Mouse (Mus musculus): ENCODE data around the gene Palld.

Palld gene

DNA sequence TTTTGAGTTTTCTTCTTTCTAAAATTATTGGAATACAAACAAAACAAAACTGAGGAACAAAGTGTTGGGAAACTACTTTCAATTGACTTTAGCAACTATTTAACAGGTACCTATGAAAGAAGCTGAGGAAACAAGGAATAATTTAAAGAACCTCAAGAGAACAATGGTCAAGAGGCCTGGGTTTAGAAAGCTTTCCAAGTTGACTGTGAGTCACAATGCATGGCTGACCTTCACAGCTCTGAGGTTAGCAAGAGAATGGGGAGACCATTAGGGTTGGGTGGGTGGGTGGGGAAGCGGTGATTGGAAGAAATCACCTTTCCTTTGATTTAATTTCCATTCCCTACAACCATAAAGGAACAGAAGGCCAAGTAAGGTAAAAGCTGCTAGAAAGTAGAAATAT is 35.6 kb downstream of the Palld start:
- in situ Hi-C loops (cut with MseI, MboI), result no loop called here

GRCm38 (mm10) chr8:61865365-61865764 is 37.1 kb downstream of the Palld start:
- in situ Hi-C loops (cut with MseI, MboI), result no loop called here

GRCm38 (mm10) chr8:61851270-61851669 is 51.2 kb downstream of the Palld start:
- in situ Hi-C loops (cut with MseI, MboI), result no loop called here

DNA sequence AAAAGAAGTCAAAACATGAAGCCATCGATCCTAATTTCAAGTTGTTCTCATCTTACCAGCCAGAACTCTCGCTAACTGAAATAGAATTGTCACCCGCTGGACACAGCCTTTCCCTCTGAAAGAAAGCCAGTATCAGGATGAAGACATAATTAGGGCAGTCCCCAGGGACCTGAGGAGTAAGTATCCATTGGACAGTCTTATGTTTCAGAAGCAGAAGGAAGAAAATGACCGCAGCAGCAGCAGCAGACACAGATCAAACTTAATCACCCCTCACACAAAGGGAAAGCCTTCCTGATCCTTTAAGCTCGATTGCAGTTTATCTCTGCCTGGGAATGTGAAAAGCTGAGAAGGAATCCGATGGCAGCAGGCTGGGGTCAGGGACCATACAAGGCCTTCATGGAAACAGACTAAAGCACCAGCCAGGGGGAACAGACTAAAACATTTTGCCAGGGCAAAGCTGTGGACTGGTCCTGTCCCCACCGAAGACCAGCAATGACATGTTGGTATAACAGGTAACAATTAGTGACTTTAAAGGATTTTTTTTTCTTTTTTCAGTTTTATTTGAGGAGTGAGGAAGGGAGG is 53.8 kb downstream of the Palld start:
- in situ Hi-C loops (cut with MseI, MboI), result no loop called here

DNA sequence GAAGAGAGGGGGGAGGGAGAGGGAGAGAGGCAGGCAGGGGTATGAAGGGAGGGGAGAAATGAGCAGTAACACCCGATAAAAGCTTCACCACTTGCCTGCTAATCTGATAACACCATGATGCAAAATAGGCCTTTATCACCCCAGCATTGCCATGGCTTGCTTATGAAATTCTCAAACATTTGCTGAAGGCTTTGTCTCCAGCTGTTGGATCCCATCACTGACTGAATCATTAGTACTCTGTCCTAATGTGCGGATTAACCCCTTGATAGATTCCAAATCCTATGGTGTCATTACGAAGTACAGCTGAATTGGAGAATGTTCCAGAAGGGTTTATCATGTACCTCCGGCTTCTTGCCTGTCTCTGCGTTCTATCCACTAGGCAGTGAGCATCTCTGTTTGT is 55.0 kb downstream of the Palld start:
- in situ Hi-C loops (cut with MseI, MboI), result no loop called here

DNA sequence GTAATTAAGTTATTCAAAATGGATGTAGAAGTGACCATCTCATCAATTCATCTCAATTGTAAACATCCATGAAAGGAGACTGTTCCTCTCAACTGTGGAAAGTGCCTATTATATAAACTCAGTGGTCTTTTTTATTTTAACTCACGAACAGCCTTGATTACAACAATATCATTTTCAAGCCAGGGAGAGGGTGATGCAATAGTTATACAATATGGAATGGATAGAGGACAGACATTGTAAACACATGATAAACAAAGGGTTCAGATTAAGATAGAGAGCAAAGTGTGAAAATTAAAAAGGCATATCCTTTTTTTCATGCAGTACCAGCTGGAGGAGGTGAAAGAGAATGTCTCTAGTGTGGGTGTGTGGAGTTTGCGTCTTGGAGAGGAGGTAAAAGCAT is 57.5 kb downstream of the Palld start:
- in situ Hi-C loops (cut with MseI, MboI), result no loop called here

DNA sequence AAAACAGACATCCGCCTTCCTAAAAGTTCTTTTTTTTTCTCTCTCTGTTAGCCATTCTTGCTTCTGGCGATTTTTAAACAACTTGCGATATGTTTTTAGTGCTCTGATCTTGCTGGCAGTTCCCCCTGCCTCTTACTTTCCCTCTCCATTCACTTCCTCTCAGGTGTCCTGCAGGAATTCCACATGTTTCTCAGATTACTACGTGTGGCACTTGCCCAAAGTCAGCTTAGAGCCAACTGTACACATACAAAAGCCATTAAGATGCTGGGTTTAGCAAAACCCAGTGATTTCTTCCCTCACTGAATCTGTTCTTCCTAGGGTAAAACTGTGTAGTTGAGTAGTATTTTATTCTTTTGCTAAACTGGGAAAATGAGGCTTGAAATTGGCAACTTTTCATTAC is 57.9 kb downstream of the Palld start:
- in situ Hi-C loops (cut with MseI, MboI), result no loop called here

DNA sequence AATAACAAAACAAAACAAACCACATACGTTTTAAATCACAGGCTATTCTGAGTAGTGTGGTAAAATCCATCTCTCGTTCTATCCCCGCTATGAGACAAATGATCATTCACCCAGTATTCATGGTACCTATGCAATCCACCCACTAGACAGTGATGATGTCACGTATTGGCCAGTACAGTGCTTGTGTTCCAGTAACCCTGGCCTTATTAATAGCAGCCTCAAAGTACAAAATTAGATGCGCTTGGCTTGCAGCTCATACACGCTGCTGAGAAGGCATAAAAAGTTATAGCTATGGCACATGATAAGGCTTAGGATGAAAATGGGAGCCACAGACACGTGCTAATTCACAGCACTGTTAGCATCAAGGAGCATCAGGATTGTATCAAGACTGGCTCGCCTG is 58.7 kb downstream of the Palld start:
- in situ Hi-C loops (cut with MseI, MboI), result no loop called here

GRCm38 (mm10) chr8:61833211-61833610 is 69.3 kb downstream of the Palld start:
- in situ Hi-C loops (cut with MseI, MboI), result no loop called here

DNA sequence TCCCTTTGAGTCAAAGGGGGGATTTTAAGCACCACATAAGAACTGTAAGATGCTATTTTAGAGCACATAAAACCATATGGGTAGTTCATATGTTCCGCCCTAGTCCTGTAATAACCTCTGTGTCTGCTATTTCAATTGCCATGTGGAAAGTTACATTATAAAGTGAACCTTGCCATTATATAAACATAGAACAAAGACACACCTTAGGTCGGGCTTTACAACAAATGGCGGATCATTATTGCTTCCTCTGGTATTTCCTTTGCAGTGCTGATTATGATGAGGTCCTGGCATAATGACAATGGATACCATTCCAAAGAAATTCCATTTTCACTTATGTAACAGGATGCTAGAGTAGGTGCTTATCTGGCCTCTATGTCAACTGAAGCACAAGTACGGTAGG is 70.5 kb downstream of the Palld start:
- in situ Hi-C loops (cut with MseI, MboI), result no loop called here

- in situ Hi-C loops (cut with MseI, MboI), result no loop called here
These were observed 71.7 kb downstream of the Palld start for GRCm38 (mm10) chr8:61830821-61831220.

DNA sequence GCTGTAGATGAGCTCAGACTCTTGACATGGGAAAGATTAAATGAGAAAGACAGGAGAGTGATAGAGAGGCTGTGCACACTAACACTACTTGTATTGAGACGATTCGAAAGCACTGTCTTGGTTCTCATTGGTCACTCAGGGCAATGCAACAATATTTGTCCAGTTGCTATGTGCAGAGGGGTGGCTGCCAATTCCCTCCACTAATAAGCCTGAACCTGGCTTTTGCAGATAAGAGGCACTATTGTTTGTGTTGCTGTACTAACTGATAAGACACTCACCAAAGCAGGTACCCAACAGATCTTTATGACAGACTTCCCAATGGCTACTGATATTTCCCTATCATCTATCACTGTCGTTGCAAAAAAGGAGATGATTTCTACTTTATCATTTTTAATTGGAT is 77.9 kb downstream of the Palld start:
- in situ Hi-C loops (cut with MseI, MboI), result no loop called here

DNA sequence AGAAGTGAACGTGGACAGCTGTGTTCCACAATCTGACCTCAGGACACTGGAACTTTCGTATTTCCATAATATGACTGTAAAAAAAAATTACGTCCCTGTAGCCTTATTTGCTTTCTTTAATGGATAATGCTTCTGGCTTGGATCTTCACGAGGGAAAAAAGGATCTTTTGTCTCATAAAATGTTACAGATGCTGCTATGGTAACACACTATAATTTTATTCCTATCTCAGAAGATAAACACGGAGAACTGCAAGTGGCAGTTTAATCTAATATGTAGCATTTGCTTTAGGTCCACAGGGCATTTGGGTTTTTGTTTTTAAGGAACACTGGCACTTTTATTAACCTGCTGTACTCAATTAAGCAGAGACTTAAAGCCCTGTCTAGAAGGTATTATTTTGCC is 79.3 kb downstream of the Palld start:
- in situ Hi-C loops (cut with MseI, MboI), result no loop called here

GRCm38 (mm10) chr8:61803764-61804163 is 98.7 kb downstream of the Palld start:
- in situ Hi-C loops (cut with MseI, MboI), result no loop called here

DNA sequence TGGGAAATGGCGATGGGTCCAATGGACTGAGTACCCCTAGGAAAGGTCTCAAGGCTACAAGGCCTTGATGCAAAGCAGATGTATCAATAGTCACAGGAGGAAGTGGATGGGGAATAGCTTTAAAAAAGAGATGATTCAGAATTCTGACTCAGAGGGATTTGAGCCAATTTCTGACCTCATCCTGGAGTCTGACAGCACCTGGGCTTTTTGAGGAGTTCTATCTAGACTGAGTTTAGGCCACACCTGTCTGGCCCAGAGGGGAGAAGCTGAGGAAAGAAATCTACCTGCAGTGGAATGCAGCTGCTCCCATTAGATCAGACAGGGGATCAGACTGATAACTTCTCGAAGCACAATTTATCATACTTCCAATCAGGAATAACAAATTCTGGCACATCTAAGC is 99.7 kb downstream of the Palld start:
- in situ Hi-C loops (cut with MseI, MboI), result no loop called here

DNA sequence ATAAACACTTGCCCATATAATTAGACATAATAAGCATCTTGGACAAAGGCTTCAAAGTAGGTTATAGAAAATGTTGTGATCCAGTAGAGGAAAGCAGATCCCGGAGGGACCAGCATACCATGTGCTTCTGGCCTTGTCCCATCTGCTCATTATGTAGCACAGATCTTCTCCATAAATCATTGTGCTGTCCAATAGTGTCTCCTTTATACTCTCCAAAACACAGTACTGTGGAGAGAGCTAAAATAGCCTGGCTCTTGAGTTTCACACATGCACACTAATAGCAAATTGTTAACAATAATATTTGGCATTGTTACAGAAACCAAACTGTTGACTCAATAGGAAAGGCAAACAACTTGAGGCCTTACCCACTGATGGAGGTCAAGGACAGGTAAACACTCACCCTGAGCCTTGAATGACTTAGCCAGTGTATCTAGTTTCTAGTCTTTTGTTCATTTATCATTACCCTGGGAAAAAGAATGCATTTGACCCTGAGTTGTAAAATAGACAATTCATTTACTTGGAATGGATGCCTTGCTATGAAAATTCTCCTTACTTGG is 105.0 kb downstream of the Palld start:
- in situ Hi-C loops (cut with MseI, MboI), result no loop called here

- in situ Hi-C loops (cut with MseI, MboI), result no loop called here
These were observed 105.9 kb downstream of the Palld start for GRCm38 (mm10) chr8:61796537-61797050.

DNA sequence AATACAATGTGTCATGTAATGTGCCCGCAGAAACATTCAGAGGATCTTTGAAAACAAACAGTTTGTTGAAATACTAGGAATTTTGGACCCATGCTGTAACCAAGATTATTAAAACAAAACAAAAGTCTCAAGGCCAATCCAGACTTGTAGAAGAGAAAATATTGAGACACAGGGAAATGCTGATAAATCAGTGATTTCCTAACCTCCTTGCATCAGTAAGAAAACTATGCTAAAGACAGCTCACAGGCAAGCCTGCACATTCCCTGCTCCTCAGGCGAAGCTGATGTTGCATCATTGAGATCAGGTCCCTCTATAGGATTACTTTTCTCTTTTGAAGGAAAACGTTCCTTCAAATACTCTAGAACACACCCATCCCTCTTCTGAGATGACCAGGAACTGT is 112.5 kb downstream of the Palld start:
- in situ Hi-C loops (cut with MseI, MboI), result no loop called here

DNA sequence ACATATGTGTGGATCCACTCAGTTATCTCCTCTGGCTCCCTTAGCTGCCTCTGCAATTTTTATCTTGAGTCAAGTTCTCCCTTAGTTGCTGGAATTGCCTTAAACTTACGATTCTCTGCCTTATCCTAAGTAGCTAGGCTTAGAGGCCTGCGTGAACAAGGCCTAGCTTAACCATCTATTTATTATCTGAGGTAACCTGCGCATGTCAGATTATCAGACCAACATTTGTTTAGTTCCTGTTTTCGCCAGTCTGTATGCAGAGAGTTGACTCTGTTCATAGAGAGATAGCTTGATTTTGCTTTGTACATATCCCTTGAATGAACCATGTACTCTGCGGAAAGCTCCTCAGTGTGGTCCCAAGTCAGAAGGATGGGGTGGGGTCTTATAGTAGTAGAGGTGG is 113.2 kb downstream of the Palld start:
- in situ Hi-C loops (cut with MseI, MboI), result no loop called here

DNA sequence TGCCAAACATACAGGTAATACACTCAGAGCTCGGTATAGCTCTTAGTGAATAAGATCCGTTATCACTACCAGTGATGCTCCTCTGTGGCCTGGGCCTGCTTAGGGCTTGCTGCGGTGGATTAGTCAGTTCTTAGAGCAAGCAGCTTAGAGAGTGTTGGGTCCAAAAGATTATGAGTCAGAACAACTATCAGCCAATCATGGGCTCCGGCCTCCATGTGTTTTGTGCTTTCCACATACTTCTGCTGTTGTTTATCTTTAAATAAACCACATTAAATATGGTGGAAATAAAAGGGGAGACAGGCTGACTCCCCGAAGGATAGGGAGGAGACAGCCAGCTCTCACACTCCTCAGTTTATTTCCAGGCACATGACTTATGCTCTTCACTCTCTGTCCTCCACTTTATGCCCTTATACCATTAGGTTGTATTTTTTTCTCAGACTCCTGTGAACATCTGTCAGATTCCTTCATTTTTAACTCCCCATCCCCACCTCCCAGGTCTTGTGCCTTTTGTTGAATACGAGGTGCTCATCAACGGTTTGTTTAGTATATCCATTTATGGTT is 119.5 kb downstream of the Palld start:
- in situ Hi-C loops (cut with MseI, MboI), result no loop called here

GRCm38 (mm10) chr8:61780652-61781257 is 121.7 kb downstream of the Palld start:
- in situ Hi-C loops (cut with MseI, MboI), result no loop called here

GRCm38 (mm10) chr8:61778194-61778593 is 124.3 kb downstream of the Palld start:
- in situ Hi-C loops (cut with MseI, MboI), result no loop called here

GRCm38 (mm10) chr8:61776560-61776959 is 125.9 kb downstream of the Palld start:
- in situ Hi-C loops (cut with MseI, MboI), result no loop called here
